In genomic region chr15:97963989-97964835, GRCm38 (mm10) we compare ENCODE assay signal across 8 mouse cellular contexts. TPM values are rescaled to one million over a fixed set of nuclear protein-coding genes. Genes with fewer than 3 reads are reported as not detected.
DNase-seq lines count a peak whose midpoint lies in the region; ATAC-seq and TF ChIP-seq lines count a peak whose summit lies in the region.

Tmem106c (plus strand) TSS chr15:97964200.

- H3K4me1 ChIP-seq in MEL (ENCODE audit: control insufficient read depth in 1 of 2, insufficient read depth in 2 of 2, low read length in 2 of 2), result peaks cover 0 to 9% of the 10 kb centered on the region in 2 experiments; a peak in 2 of 4 replicates
- no peaks in the 10 kb centered on the region for H3K4me1 ChIP-seq in cerebellum, adult 2 months (ENCODE audit: control insufficient read depth, insufficient read depth, low read length)
- H3K4me1 ChIP-seq in lung, embryonic 16.5 days (replicated peaks; ENCODE audit: control insufficient read depth, insufficient read depth, low read length), result peaks cover 5% of the 10 kb centered on the region

- H3K9me3 ChIP-seq in MEL (replicated peaks; ENCODE audit: insufficient read depth, low read length), result no peaks in the 10 kb centered on the region
- H3K9me3 ChIP-seq in lung, embryonic 16.5 days (ENCODE audit: control insufficient read depth, low read length), result no peaks in the 10 kb centered on the region

- peak within 1 kb of the TSS; percentile 93 for H3K9ac ChIP-seq in MEL (ENCODE audit: control insufficient read depth, low read depth, low read length, poor library complexity, severe bottlenecking)
- H3K9ac ChIP-seq in lung, embryonic 16.5 days (ENCODE audit: low read length), result peak within 1 kb of the TSS; percentile 86

- peak within 1 kb of the TSS; percentile 93 for H3K4me2 ChIP-seq in lung, embryonic 16.5 days (ENCODE audit: low read depth, low read length)

- H3K27me3 ChIP-seq in MEL (ENCODE audit: control insufficient read depth in 1 of 2, insufficient read depth in 2 of 2, low read length in 2 of 2), result no peaks in the 10 kb centered on the region
- no peaks in the 10 kb centered on the region for H3K27me3 ChIP-seq in cerebellum, adult 2 months (ENCODE audit: control insufficient read depth, insufficient read depth, low read length)
- H3K27me3 ChIP-seq in lung, embryonic 16.5 days (ENCODE audit: control insufficient read depth, insufficient read depth, low read depth, low read length), result no peaks in the 10 kb centered on the region

- peak; percentile 98 for DNase-seq in MEL (ENCODE audit: low read depth, low spot score)
- peak; percentile 91 to 94 for DNase-seq in cerebellum, adult 2 months
- peak; percentile 96 for DNase-seq in forelimb bud, embryonic 11.5 days (ENCODE audit: low read depth, low spot score)
- peak; percentile 59 for DNase-seq in layer of hippocampus, adult 9-10 months (ENCODE audit: low spot score)
- peak; percentile 88 for DNase-seq in ovary, postnatal 10 days (ENCODE audit: low spot score)
- peak; percentile 92 to 96 for DNase-seq in thymus, postnatal 10 days (ENCODE audit: low spot score in 2 of 2)

- H3K79me2 ChIP-seq in MEL (ENCODE audit: control insufficient read depth, insufficient read depth, low read length, poor library complexity), result peaks cover 9% of the 10 kb centered on the region; the same call in 1 of the 2 replicates

- TF ChIP-seq CTCF in MEL (IDR thresholded peaks at IDR 0.05 in 2 of 3, conservative IDR thresholded peaks at IDR 0.05 in 1 of 3; ENCODE audit: control insufficient read depth in 1 of 3, insufficient read depth in 1 of 3, low read depth in 2 of 3, low read length in 3 of 3, poor library complexity in 1 of 3, severe bottlenecking in 1 of 3), result peak; percentile 98 to 100 (median 99); a peak in 5 of 6 replicates
- TF ChIP-seq CTCF in cerebellum, adult 2 months (IDR thresholded peaks at IDR 0.05; ENCODE audit: borderline replicate concordance, insufficient read depth, low read depth, low read length), result peak; percentile 92

- H3K36me3 ChIP-seq in MEL (ENCODE audit: control insufficient read depth in 1 of 2, insufficient read depth in 2 of 2, low read length in 2 of 2), result peaks cover 0 to 4% of the 10 kb centered on the region in 2 experiments; a peak in 2 of 4 replicates
- H3K36me3 ChIP-seq in lung, embryonic 16.5 days (ENCODE audit: control insufficient read depth, insufficient read depth, low read length), result no peaks in the 10 kb centered on the region

- peak within 1 kb of the TSS; percentile 75 to 88 for H3K4me3 ChIP-seq in MEL (ENCODE audit: control insufficient read depth in 1 of 2, insufficient read depth in 1 of 2, low read depth in 2 of 2, low read length in 2 of 2)
- H3K4me3 ChIP-seq in cerebellum, adult 2 months (replicated peaks; ENCODE audit: insufficient read depth, low read depth, low read length), result peak within 1 kb of the TSS; percentile 65
- H3K4me3 ChIP-seq in lung, embryonic 16.5 days (ENCODE audit: low read length), result peak within 1 kb of the TSS; percentile 80

- peak within 1 kb of the TSS; percentile 75 for H3K27ac ChIP-seq in MEL (ENCODE audit: control insufficient read depth, low read depth, low read length)
- H3K27ac ChIP-seq in cerebellum, adult 2 months (ENCODE audit: insufficient read depth, low read length), result peak within 1 kb of the TSS; percentile 53; the same call in 1 of the 2 replicates
- peak within 1 kb of the TSS; percentile 69 for H3K27ac ChIP-seq in lung, embryonic 16.5 days (ENCODE audit: low read length)

- WGBS in cerebellum, adult 2 months, result under 1% methylated on average over 67 of the region's 67 CpGs
- WGBS in lung, embryonic 16.5 days, result under 1% methylated on average over 66 of the region's 67 CpGs

- peak; percentile 89 to 92 for ATAC-seq in hematopoietic stem cell, adult 5-6 weeks (replicated peaks in 1 of 2; ENCODE audit: insufficient read depth in 1 of 2, low FRiP score in 2 of 2, low TSS enrichment in 1 of 2, low read depth in 1 of 2, poor library complexity in 2 of 2, severe bottlenecking in 2 of 2)
- peak; percentile 96 for ATAC-seq in lung, embryonic 16.5 days (ENCODE audit: low read depth)

- TF ChIP-seq EP300 in MEL (IDR thresholded peaks at IDR 0.05; ENCODE audit: low read depth in 1 of 2, low read length in 2 of 2), result peak in 1 of 2 experiments; percentile 37; a peak in 1 of 4 replicates

- TF ChIP-seq RAD21 in MEL (IDR thresholded peaks at IDR 0.05; ENCODE audit: low read depth, low read length), result peak; percentile 84

- peak; percentile 97 to 99 for TF ChIP-seq POLR2A in MEL (IDR thresholded peaks at IDR 0.05; ENCODE audit: control insufficient read depth in 1 of 2, insufficient read depth in 1 of 2, low read depth in 1 of 2, low read length in 2 of 2, poor library complexity in 1 of 2)
- peak; percentile 80 for TF ChIP-seq POLR2A in cerebellum, adult 2 months (IDR thresholded peaks at IDR 0.05; ENCODE audit: borderline replicate concordance, insufficient read depth, low read length)

TF ChIP-seq in MEL, 35 proteins besides CTCF, POLR2A, EP300 and RAD21:
- TF ChIP-seq MYC (IDR thresholded peaks at IDR 0.05; ENCODE audit: low read depth, low read length), result peak; percentile 53
- peak; percentile 99 for TF ChIP-seq NELFE (IDR thresholded peaks at IDR 0.05; ENCODE audit: low read depth, low read length)
- no peak for TF ChIP-seq ETS1 (IDR thresholded peaks at IDR 0.05; ENCODE audit: low read depth, low read length)
- TF ChIP-seq NRF1 (IDR thresholded peaks at IDR 0.05; ENCODE audit: insufficient read depth, low read depth, low read length, poor library complexity, severe bottlenecking), result peak; percentile 100
- peak; percentile 28; the same call in 1 of the 2 replicates for TF ChIP-seq GATA1 (IDR thresholded peaks at IDR 0.05; ENCODE audit: low read depth, low read length)
- TF ChIP-seq TCF12 (IDR thresholded peaks at IDR 0.05; ENCODE audit: low read depth, low read length), result peak; percentile 54
- TF ChIP-seq BHLHE40 (IDR thresholded peaks at IDR 0.05; ENCODE audit: borderline replicate concordance, low read depth, low read length), result 0 out of 2 replicates have a peak, but pooled peaks have one; percentile 32
- TF ChIP-seq JUND (IDR thresholded peaks at IDR 0.05; ENCODE audit: low read depth, low read length), result no peak
- no peak for TF ChIP-seq UBTF (IDR thresholded peaks at IDR 0.05; ENCODE audit: borderline replicate concordance, insufficient read depth, low read depth, low read length)
- 0 out of 2 replicates have a peak, but pooled peaks have one; percentile 2 for TF ChIP-seq USF1 (IDR thresholded peaks at IDR 0.05; ENCODE audit: low read depth, low read length)
- TF ChIP-seq MXI1 (IDR thresholded peaks at IDR 0.05; ENCODE audit: low read depth, low read length), result peak; percentile 66
- no peak for TF ChIP-seq ZC3H11A (IDR thresholded peaks at IDR 0.05; ENCODE audit: low read depth, low read length)
- TF ChIP-seq ELF1 (IDR thresholded peaks at IDR 0.05; ENCODE audit: low read depth, low read length), result peak; percentile 90
- TF ChIP-seq TAL1 (IDR thresholded peaks at IDR 0.05; ENCODE audit: low read length), result no peak
- peak; percentile 82 for TF ChIP-seq SIN3A (IDR thresholded peaks at IDR 0.05; ENCODE audit: low read length)
- peak; percentile 93 for TF ChIP-seq POLR2AphosphoS2 (IDR thresholded peaks at IDR 0.05; ENCODE audit: low read length)
- peak; percentile 92 for TF ChIP-seq MAZ (IDR thresholded peaks at IDR 0.05; ENCODE audit: low read depth, low read length)
- no peak for TF ChIP-seq MEF2A (IDR thresholded peaks at IDR 0.05; ENCODE audit: extremely low read depth, insufficient replicate concordance, low read depth, low read length, poor library complexity, severe bottlenecking)
- TF ChIP-seq ZNF384 (IDR thresholded peaks at IDR 0.05; ENCODE audit: low read depth, low read length), result no peak; the same call in none of the 2 replicates
- TF ChIP-seq MAX (IDR thresholded peaks at IDR 0.05; ENCODE audit: low read length), result peak; percentile 41
- TF ChIP-seq CHD2 (IDR thresholded peaks at IDR 0.05; ENCODE audit: low read length), result no peak
- no peak for TF ChIP-seq E2F4 (IDR thresholded peaks at IDR 0.05; ENCODE audit: borderline replicate concordance, low read depth, low read length)
- TF ChIP-seq ZMIZ1 (IDR thresholded peaks at IDR 0.05; ENCODE audit: low read depth, low read length), result peak; percentile 94
- TF ChIP-seq KAT2A (conservative IDR thresholded peaks at IDR 0.05; ENCODE audit: low read depth, low read length), result 0 out of 2 replicates have a peak, but pooled peaks have one; percentile 13
- no peak for TF ChIP-seq USF2 (IDR thresholded peaks at IDR 0.05; ENCODE audit: borderline replicate concordance in 1 of 2, insufficient read depth in 1 of 2, low read depth in 1 of 2, low read length in 2 of 2)
- no peak for TF ChIP-seq POLR2AphosphoS5 (IDR thresholded peaks at IDR 0.05; ENCODE audit: borderline replicate concordance, low read depth, low read length)
- peak; percentile 92 for TF ChIP-seq TBP (IDR thresholded peaks at IDR 0.05; ENCODE audit: low read depth, low read length)
- peak; percentile 53; the same call in 1 of the 2 replicates for TF ChIP-seq CHD1 (IDR thresholded peaks at IDR 0.05; ENCODE audit: low read depth, low read length)
- peak; percentile 85 for TF ChIP-seq HCFC1 (IDR thresholded peaks at IDR 0.05; ENCODE audit: low read depth, low read length)
- peak; percentile 60 for TF ChIP-seq SMC3 (IDR thresholded peaks at IDR 0.05; ENCODE audit: low read depth, low read length)
- 0 out of 2 replicates have a peak, but pooled peaks have one; percentile 54 for TF ChIP-seq ZKSCAN1 (IDR thresholded peaks at IDR 0.05; ENCODE audit: low read depth, low read length)
- TF ChIP-seq MYB (IDR thresholded peaks at IDR 0.05; ENCODE audit: low read depth, low read length), result no peak; the same call in 1 of the 2 replicates
- TF ChIP-seq GABPA (IDR thresholded peaks at IDR 0.05; ENCODE audit: low read depth, low read length), result no peak
- peak; percentile 25; the same call in 1 of the 2 replicates for TF ChIP-seq RCOR1 (IDR thresholded peaks at IDR 0.05; ENCODE audit: low read depth, low read length)
- TF ChIP-seq MAFK (IDR thresholded peaks at IDR 0.05; ENCODE audit: borderline replicate concordance, low read depth, low read length), result no peak

RNA-seq across cellular contexts. Expression of gene Tmem106c, which starts in this region (rescaled TPM):
- total RNA-seq in MEL (2012; rRNA removed), result 54.3 and 57.9 TPM in 2 replicates
- 100 to 1,000 TPM in 1 of 2 experiments, not detected in 1; 121 TPM for polyA plus RNA-seq in MEL (2012; ENCODE audit: insufficient read depth in 1 of 2, insufficient read length in 2 of 2, low read depth in 1 of 2, low replicate concordance in 2 of 2, missing spikeins in 1 of 2)
- 74.1 and 74.5 TPM in 2 replicates for polyA plus RNA-seq in cerebellum, adult 2 months (2012; rRNA removed)
- 36.1 and 45.1 TPM in 2 replicates for total RNA-seq in hematopoietic stem cell, adult 5-6 weeks (2017)
- 46.6 and 51.2 TPM in 2 replicates for polyA plus RNA-seq in lung, embryonic 16.5 days (2015; fragmentation: Nextera tagmentation; extraction: Ambion mirVana)

Comparison
In these comparisons a context has a peak if more than half of its experiments do, and no peak if none do; other contexts are left out.
1. Peak in every context shown above with its lines: DNase-seq, ATAC-seq, H3K4me3 ChIP-seq and H3K27ac ChIP-seq.